Mouse (Mus musculus) heart, embryonic 16.5 days (tissue): Measurements from ENCODE around the gene Dctd. TPM values are rescaled to one million over a fixed set of nuclear protein-coding genes. Genes with fewer than 3 reads are reported as not detected.

Experiments
- ATAC-seq: fragments of 200-750 bp; cut with Nextera tagmentation; replicated peaks from 2 replicates; pipeline ENCODE4 v1.8.0; 2017; ENCODE audit warnings: moderate number of reproducible peaks; ENCODE audit not compliant: insufficient read depth, low FRiP score; ENCODE audit errors: extremely low read depth
- H3K27ac ChIP-seq: fragments of 300-500 bp; sonication (generic); 2 replicates; pipeline ENCODE4 v1.5.1; 2014; ENCODE audit warnings: mild to moderate bottlenecking, low read length, control low read depth, moderate library complexity
- H3K27me3 ChIP-seq: fragments of 300-500 bp; sonication (generic); 2 replicates; pipeline ENCODE4 v1.6.1; 2014; ENCODE audit warnings: low read length, mixed read lengths; ENCODE audit not compliant: control insufficient read depth, insufficient read depth
- H3K36me3 ChIP-seq: fragments of 300-500 bp; sonication (generic); 2 replicates; pipeline ENCODE4 v1.6.1; 2014; ENCODE audit not compliant: control insufficient read depth, insufficient read depth
- H3K4me1 ChIP-seq: fragments of 300-500 bp; sonication (generic); 2 replicates; pipeline ENCODE4 v1.6.1; 2014; ENCODE audit warnings: low read length, mixed read lengths; ENCODE audit not compliant: control insufficient read depth, insufficient read depth
- H3K4me2 ChIP-seq: fragments of 300-500 bp; sonication (generic); 2 replicates; pipeline ENCODE4 v1.6.1; 2014; ENCODE audit warnings: low read depth, mild to moderate bottlenecking, control low read depth, low read length
- H3K4me3 ChIP-seq: fragments of 300-500 bp; sonication (generic); 2 replicates; pipeline ENCODE4 v1.5.1; 2014; ENCODE audit warnings: mild to moderate bottlenecking, control low read depth, low read length
- H3K9ac ChIP-seq: fragments of 300-500 bp; sonication (generic); 2 replicates; pipeline ENCODE4 v1.6.1; 2014; ENCODE audit warnings: low read length, control low read depth
- H3K9me3 ChIP-seq: fragments of 300-500 bp; sonication (generic); replicated peaks from 2 replicates; pipeline ENCODE4 v1.6.1; 2016; ENCODE audit warnings: low read length; ENCODE audit not compliant: control insufficient read depth
- WGBS: fragments of 180-500 bp; shearing (Covaris S2); extraction: QIAGEN DNeasy Blood & Tissue Kit; methylation state at CpG from one replicate; pipeline ENCODE4 v1.1.7; 2014; 5-methylcytosine and 5-hydroxymethylcytosine counted together
- polyA plus RNA-seq: library from polyadenylated mRNA; unstranded; fragments of >200 nt; fragmentation: Nextera tagmentation; extraction: Ambion mirVana; gene quantifications from 2 replicates; pipeline ENCODE4 v1.2.1, GENCODE M21; 2015

The Dctd gene
- polyA plus RNA-seq, 1 experiment from 2014 or later: 25.0 TPM

DNA sequence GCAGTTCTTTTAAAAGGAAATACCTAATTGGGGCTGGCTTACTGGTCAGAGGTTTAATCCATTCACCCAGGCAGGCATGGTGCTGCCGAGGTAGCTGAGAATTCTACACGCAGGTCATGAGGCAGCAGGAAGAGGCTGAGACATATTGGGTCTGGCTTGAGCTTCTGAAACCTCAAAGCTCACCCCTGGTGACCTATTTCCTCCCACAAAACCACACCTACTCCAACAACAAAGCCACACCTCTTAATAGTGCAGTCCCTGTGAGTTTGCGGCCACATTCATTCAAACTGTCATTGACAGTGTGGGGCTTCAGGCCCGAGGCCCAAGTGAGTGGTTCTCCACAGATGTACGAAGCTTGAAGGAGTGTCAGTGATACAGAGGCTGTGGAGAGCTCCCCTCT lies 34.4 kb downstream of the Dctd start:
- peaks cover 22% of the 10 kb centered on the region for H3K36me3 ChIP-seq
- no peak overlapping the region for H3K4me3 ChIP-seq
- H3K27me3 ChIP-seq: no peaks in the 10 kb centered on the region
- no peaks in the 10 kb centered on the region for H3K9me3 ChIP-seq
- WGBS: 83% methylated on average over 5 of the region's 5 CpGs
- no peaks in the 10 kb centered on the region for H3K4me1 ChIP-seq
- H3K27ac ChIP-seq: no peak overlapping the region
- H3K9ac ChIP-seq: no peak overlapping the region
- ATAC-seq: no peak
- no peak overlapping the region for H3K4me2 ChIP-seq

DNA sequence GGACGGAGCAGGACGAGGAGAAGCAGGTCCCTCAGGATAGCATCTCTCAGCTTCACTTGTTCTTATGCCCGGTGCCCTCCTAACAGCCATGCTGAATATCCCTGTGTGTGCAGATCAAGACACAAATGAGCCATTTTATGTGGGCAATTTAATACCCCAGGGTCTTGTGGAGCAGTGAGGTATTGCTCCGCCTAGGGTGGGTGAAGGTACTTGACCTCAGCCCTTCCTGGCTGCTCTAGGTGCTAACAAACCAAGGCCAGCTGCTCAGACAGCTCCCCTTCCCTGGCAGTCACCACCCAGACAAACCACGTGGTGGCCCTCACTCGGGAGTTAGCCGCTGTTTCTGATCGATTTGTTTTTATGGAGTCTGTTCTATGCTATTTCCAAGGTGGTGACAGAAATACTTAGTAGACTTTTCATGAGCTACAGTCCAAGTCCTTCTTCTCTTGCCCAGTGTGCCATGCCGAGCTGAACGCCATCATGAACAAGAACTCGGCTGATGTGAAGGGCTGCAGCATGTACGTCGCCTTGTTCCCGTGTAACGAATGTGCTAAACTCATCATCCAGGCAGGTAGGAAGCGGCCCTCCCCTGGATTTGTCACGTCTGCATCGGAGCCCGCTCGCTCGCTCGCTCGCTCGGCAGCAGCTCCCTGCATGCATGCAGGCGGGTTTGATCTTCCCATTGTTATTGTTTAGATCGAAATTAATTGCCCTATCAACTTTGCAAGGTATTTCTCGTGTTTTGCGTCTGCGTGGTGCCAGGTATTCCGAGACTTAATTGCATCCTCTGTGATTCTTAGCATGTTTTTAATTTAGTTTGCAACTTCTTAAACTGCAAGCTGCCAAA lies 38.1 kb downstream of the Dctd start:
- Histone ChIP-seq H3K9ac (no peak overlapping the region), H3K27ac (no peak overlapping the region), H3K4me3 (no peak overlapping the region), H3K9me3 (no peaks in the 10 kb centered on the region), H3K27me3 (no peaks in the 10 kb centered on the region), H3K4me1 (no peaks in the 10 kb centered on the region), H3K36me3 (peaks cover 17% of the 10 kb centered on the region), H3K4me2 (no peak overlapping the region)
- WGBS: 78% methylated on average over 30 of the region's 30 CpGs
- ATAC-seq: no peak

DNA sequence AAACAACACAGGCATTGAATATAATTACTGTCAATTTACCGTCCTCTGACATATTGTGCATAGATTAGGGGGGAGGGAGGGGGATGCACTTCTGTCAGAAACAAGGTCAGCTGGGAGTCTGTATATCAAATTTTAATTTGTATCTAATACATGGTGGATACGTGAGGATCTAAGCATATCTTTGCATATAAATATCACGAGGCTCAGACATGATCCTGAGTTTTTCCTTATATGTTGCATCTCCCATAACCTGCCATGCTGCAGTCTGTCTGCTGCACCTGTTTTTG lies 38.7 kb downstream of the Dctd start:
- no peak overlapping the region for H3K27ac ChIP-seq
- peaks cover 15% of the 10 kb centered on the region for H3K36me3 ChIP-seq
- WGBS: 88% methylated on average over 3 of the region's 3 CpGs
- H3K4me1 ChIP-seq: no peaks in the 10 kb centered on the region
- no peak overlapping the region for H3K4me2 ChIP-seq
- H3K9ac ChIP-seq: no peak overlapping the region
- H3K4me3 ChIP-seq: no peak overlapping the region
- no peaks in the 10 kb centered on the region for H3K27me3 ChIP-seq
- H3K9me3 ChIP-seq: no peaks in the 10 kb centered on the region
- no peak for ATAC-seq

DNA sequence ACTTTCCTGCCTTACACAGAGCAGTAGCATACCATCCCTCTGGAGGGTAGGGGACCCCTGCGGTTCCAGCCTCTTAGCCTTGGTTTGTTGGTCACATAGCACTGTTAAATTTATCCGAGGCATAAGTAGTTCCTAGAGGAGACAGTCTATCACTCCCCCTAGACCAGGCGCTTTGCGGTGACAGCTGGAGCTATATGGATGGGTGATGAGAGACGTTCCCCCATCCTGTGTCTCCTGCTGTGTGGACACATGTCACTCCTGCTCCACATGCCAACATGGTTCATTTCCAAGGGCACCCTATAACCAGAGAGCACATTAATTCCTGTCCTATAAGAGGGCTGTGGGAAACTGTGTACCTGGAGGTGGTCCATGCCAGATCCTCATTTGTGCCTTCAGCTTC lies 42.1 kb downstream of the Dctd start:
- no peak for ATAC-seq
- peaks cover 4% of the 10 kb centered on the region; the same call in 1 of the 2 replicates for H3K36me3 ChIP-seq

DNA sequence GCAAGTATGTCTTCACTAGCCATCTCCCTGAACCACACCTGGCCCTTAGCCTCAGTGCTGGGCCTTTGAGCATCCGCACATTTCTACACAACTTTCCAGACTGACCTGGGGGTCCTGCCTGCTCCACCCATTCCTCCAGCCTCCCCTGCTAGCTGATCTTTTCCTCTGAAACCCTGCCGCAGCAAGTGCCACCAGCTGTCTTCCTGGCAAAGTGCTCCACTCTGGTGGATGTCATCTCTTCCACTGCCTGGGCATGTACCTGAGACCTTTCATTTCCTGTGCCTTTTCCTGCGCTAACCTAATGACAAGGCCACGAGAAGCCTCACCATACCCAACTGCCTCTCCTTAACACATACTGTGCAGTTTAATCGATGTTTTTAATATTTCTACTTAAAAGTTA lies 46.9 kb downstream of the Dctd start:
- no peak for ATAC-seq
- no peak overlapping the region for H3K9ac ChIP-seq
- 77% methylated on average over 5 of the region's 5 CpGs for WGBS

More for the DNA sequence above, 42.1 kb downstream of the Dctd start:
- Histone ChIP-seq H3K4me2 (no peak overlapping the region), H3K27me3 (no peaks in the 10 kb centered on the region), H3K4me1 (no peaks in the 10 kb centered on the region), H3K9me3 (0 out of 2 replicates have a peak, but pooled peaks cover 4% of the 10 kb centered on the region), H3K4me3 (no peak overlapping the region), H3K9ac (no peak overlapping the region), H3K27ac (no peak overlapping the region)
- 83% methylated on average over 5 of the region's 5 CpGs for WGBS

DNA sequence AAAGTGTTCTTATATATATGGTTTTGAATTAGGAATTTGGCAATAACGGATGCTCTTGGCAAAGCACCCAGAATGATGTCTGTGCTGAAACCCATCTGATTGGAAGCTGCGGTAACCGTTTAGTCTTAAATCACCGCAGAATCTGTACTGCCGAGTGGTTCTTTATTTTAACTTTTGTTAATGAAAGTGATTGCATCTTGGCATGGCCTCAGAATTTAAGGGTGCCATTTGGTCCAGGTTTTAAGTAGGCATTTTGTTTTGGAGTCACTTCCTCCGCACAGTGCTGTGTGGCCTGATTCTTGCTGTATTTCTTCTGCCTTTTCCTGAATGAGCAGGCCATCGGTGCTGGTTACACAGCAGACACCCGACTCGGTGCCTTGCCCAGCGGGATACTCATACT lies 47.6 kb downstream of the Dctd start:
- H3K4me1 ChIP-seq: no peaks in the 10 kb centered on the region
- H3K36me3 ChIP-seq: no peaks in the 10 kb centered on the region
- no peak overlapping the region for H3K4me2 ChIP-seq
- no peak for ATAC-seq
- no peak overlapping the region for H3K9ac ChIP-seq
- H3K4me3 ChIP-seq: no peak overlapping the region
- no peaks in the 10 kb centered on the region for H3K27me3 ChIP-seq
- H3K27ac ChIP-seq: no peak overlapping the region
- WGBS: 82% methylated on average over 10 of the region's 10 CpGs
- 0 out of 2 replicates have a peak, but pooled peaks cover 8% of the 10 kb centered on the region for H3K9me3 ChIP-seq

More for the DNA sequence above, 46.9 kb downstream of the Dctd start:
- Histone ChIP-seq H3K27ac (no peak overlapping the region), H3K9me3 (0 out of 2 replicates have a peak, but pooled peaks cover 8% of the 10 kb centered on the region), H3K4me2 (no peak overlapping the region), H3K27me3 (no peaks in the 10 kb centered on the region), H3K36me3 (peaks cover 4% of the 10 kb centered on the region; the same call in 1 of the 2 replicates), H3K4me1 (no peaks in the 10 kb centered on the region), H3K4me3 (no peak overlapping the region)

DNA sequence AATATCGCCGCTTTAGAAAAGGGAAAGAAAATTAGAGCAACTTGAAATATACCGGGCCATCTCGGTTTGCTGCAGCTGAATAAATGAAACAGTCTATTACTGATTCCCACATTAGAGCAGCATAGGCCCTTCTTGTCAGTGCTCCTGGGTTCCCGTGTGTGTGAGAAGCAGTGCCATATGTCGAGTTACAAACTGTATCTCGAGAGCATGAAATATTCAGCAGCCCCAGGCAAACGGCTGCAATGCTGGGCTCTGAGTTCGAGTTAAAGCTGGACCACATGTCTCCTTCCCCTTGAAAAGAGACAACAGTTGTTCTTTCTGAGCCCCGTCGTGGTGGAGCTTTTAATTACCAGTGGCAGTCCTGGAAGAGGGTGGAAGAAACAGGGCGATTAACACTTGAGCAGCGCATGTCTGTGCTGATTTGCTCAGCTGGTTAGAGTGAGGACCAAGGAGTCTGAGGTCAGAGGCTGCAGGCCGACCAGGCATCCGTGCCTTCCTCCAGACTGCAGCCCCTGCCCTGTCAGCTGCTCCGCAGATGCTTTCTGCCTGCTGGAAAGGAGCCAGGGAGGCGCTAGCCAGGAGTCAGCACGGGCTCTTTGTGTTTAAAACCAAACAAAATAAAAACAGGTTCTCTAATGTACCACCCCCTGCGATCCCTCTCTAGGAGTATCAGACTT lies 53.3 kb downstream of the Dctd start:
- H3K4me2 ChIP-seq: peak overlapping the region; percentile 17; the same call in 1 of the 2 replicates
- WGBS: 39% methylated on average over 19 of the region's 19 CpGs

DNA sequence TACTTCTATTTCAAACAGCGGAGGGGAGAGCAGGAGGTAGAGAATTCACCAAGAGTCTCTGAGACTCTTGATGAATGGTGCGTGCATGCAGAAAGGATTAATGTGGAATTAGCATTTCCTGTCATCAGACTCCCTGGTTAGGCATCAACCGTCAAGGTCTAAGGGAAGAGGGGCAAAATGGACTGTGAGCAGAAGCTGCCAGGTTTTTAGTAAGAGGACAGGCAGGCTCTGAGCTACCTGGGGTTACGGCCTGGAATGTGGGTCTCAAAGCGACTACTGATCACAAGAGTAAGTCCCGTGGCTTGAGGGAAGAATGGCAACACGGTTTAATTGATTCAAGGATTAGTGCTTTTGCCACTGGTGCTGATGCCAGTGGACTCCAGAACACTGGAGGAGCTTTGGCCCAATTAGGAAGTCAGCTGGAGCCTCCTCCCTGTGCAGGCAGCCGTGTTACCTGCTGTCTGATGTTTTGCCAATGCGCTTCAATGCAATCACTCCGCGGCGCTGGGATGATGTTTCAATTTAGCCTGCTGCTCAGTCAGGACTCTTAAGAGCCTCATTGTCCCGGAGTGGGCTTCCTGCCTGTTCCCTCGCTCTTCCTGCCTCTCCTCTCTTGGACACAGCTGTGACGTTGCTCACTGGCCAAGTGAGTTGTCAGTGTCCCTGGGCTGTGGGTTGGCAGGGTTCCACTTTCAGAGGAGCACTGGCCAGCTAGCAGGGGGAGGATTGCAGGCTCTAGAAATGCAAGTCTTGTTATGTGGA lies 54.6 kb downstream of the Dctd start:
- H3K9me3 ChIP-seq: peaks cover 6% of the 10 kb centered on the region; the same call in 1 of the 2 replicates
- no peaks in the 10 kb centered on the region for H3K36me3 ChIP-seq
- H3K9ac ChIP-seq: peak overlapping the region; percentile 1; the same call in 1 of the 2 replicates
- H3K4me2 ChIP-seq: peak overlapping the region; percentile 54
- WGBS: 28% methylated on average over 15 of the region's 15 CpGs
- peaks cover 14% of the 10 kb centered on the region for H3K4me1 ChIP-seq
- peak; percentile 90 for ATAC-seq
- H3K27ac ChIP-seq: no peak overlapping the region; the same call in 1 of the 2 replicates
- no peaks in the 10 kb centered on the region for H3K27me3 ChIP-seq
- peak overlapping the region; percentile 35 for H3K4me3 ChIP-seq

More for the DNA sequence above, 53.3 kb downstream of the Dctd start:
- 0 out of 2 replicates have a peak, but pooled peaks have one; percentile 24 for ATAC-seq
- no peak overlapping the region for H3K4me3 ChIP-seq
- no peak overlapping the region for H3K27ac ChIP-seq
- H3K36me3 ChIP-seq: no peaks in the 10 kb centered on the region
- H3K9ac ChIP-seq: 0 out of 2 replicates have a peak overlapping the region, but pooled peaks have one; percentile 11
- no peaks in the 10 kb centered on the region for H3K27me3 ChIP-seq
- peaks cover 6% of the 10 kb centered on the region; the same call in 1 of the 2 replicates for H3K9me3 ChIP-seq
- peaks cover 14% of the 10 kb centered on the region for H3K4me1 ChIP-seq
